Mouse (Mus musculus) limb, embryonic 10.5 days (tissue): Measurements from ENCODE around the gene Mustn1. TPM values are rescaled to one million over a fixed set of nuclear protein-coding genes. Genes with fewer than 3 reads are reported as not detected.

Source experiments
- DNase-seq: peaks from one replicate; pipeline ENCODE4 v3.0.0-alpha.2; 2017; ENCODE audit warnings: low spot score
- H3K27ac ChIP-seq: fragments of 300-500 bp; sonication (generic); 2 replicates; pipeline ENCODE4 v1.5.1; 2016; ENCODE audit warnings: mild to moderate bottlenecking
- H3K27me3 ChIP-seq: fragments of 300-500 bp; sonication (generic); 2 replicates; pipeline ENCODE4 v1.6.1; 2016; ENCODE audit warnings: low read depth, mild to moderate bottlenecking; ENCODE audit not compliant: poor library complexity, severe bottlenecking
- H3K36me3 ChIP-seq: fragments of 300-500 bp; sonication (generic); 2 replicates; pipeline ENCODE4 v1.6.1; 2016; ENCODE audit warnings: mild to moderate bottlenecking, moderate library complexity
- H3K4me1 ChIP-seq: fragments of 300-500 bp; sonication (generic); 2 replicates; pipeline ENCODE4 v1.6.1; 2016
- H3K4me3 ChIP-seq: fragments of 300-500 bp; sonication (generic); 2 replicates; pipeline ENCODE4 v1.5.1; 2016; ENCODE audit warnings: mild to moderate bottlenecking, moderate library complexity
- H3K9me3 ChIP-seq: fragments of 300-500 bp; sonication (generic); replicated peaks from 2 replicates; pipeline ENCODE4 v1.6.1; 2016; ENCODE audit warnings: mild to moderate bottlenecking
- WGBS: fragments of 180-500 bp; shearing (Covaris S2); methylation state at CpG from one replicate; pipeline ENCODE4 v1.1.7; 2016; 5-methylcytosine and 5-hydroxymethylcytosine counted together
- polyA plus RNA-seq: library from polyadenylated mRNA; unstranded; fragments of >200 nt; fragmentation: Nextera tagmentation; extraction: Ambion mirVana; gene quantifications from 2 replicates; pipeline ENCODE4 v1.2.1, GENCODE M21; 2016

The Mustn1 gene
- polyA plus RNA-seq, 1 experiment from 2014 or later: 0.30 TPM

- Histone ChIP-seq H3K4me3 (no peak within 1 kb of the TSS), H3K27ac (no peak within 1 kb of the TSS), H3K36me3 (no peaks in the 10 kb centered on the region), H3K4me1 (peaks cover 8% of the 10 kb centered on the region), H3K27me3 (no peaks in the 10 kb centered on the region), H3K9me3 (no peaks in the 10 kb centered on the region)
- no peak for DNase-seq
- 85% methylated on average over 3 of the region's 3 CpGs for WGBS
These were observed 7.2 kb downstream of the Mustn1 start, which contains the start of gene Itih4 for GRCm38 (mm10) chr14:30886204-30886603. Gene Itih4 (plus strand): TSS chr14:30886476.

- H3K27ac ChIP-seq: no peak overlapping the region
- no peaks in the 10 kb centered on the region for H3K36me3 ChIP-seq
- 26% methylated on average over 9 of the region's 9 CpGs for WGBS
- H3K4me3 ChIP-seq: no peak overlapping the region
- H3K9me3 ChIP-seq: no peaks in the 10 kb centered on the region
- no peaks in the 10 kb centered on the region for H3K27me3 ChIP-seq
- peaks cover 8% of the 10 kb centered on the region for H3K4me1 ChIP-seq
- no peak for DNase-seq
These were observed 9.3 kb downstream of the Mustn1 start for GRCm38 (mm10) chr14:30888271-30888732.

- Histone ChIP-seq H3K4me1 (peaks cover 22% of the 10 kb centered on the region), H3K27me3 (no peaks in the 10 kb centered on the region), H3K9me3 (no peaks in the 10 kb centered on the region), H3K27ac (no peak overlapping the region), H3K36me3 (no peaks in the 10 kb centered on the region), H3K4me3 (no peak overlapping the region)
- DNase-seq: no peak
- WGBS: 76% methylated on average over 3 of the region's 3 CpGs
These were observed 21.0 kb downstream of the Mustn1 start for GRCm38 (mm10) chr14:30899972-30900371.

GRCm38 (mm10) chr14:30902628-30903027, 23.6 kb downstream of the Mustn1 start:
- DNase-seq: no peak
- H3K4me1 ChIP-seq: no peaks in the 10 kb centered on the region
- H3K4me3 ChIP-seq: no peak overlapping the region
- no peak overlapping the region for H3K27ac ChIP-seq
- no peaks in the 10 kb centered on the region for H3K36me3 ChIP-seq
- no peaks in the 10 kb centered on the region for H3K9me3 ChIP-seq
- no peaks in the 10 kb centered on the region for H3K27me3 ChIP-seq
- 90% methylated on average over 5 of the region's 5 CpGs for WGBS

GRCm38 (mm10) chr14:30903036-30903435, 24.0 kb downstream of the Mustn1 start:
- no peaks in the 10 kb centered on the region for H3K27me3 ChIP-seq
- no peaks in the 10 kb centered on the region for H3K4me1 ChIP-seq
- H3K9me3 ChIP-seq: no peaks in the 10 kb centered on the region
- no peak for DNase-seq
- H3K27ac ChIP-seq: no peak overlapping the region
- H3K4me3 ChIP-seq: no peak overlapping the region
- WGBS: 72% methylated on average over 3 of the region's 3 CpGs
- no peaks in the 10 kb centered on the region for H3K36me3 ChIP-seq

- Histone ChIP-seq H3K4me3 (no peak overlapping the region), H3K27ac (no peak overlapping the region), H3K4me1 (no peaks in the 10 kb centered on the region), H3K36me3 (no peaks in the 10 kb centered on the region), H3K9me3 (no peaks in the 10 kb centered on the region), H3K27me3 (no peaks in the 10 kb centered on the region)
- DNase-seq: no peak
- WGBS: 89% methylated on average over 8 of the region's 8 CpGs
These were observed 25.3 kb downstream of the Mustn1 start for GRCm38 (mm10) chr14:30904307-30904706.

- Histone ChIP-seq H3K27me3 (no peaks in the 10 kb centered on the region), H3K4me3 (no peak overlapping the region), H3K4me1 (no peaks in the 10 kb centered on the region), H3K36me3 (no peaks in the 10 kb centered on the region), H3K9me3 (no peaks in the 10 kb centered on the region), H3K27ac (no peak overlapping the region)
- WGBS: 87% methylated on average over 6 of the region's 6 CpGs
- DNase-seq: no peak
These were observed 27.0 kb downstream of the Mustn1 start for GRCm38 (mm10) chr14:30906001-30906400.

GRCm38 (mm10) chr14:30907814-30908265, 28.8 kb downstream of the Mustn1 start:
- Histone ChIP-seq H3K27ac (no peak overlapping the region), H3K36me3 (no peaks in the 10 kb centered on the region), H3K9me3 (no peaks in the 10 kb centered on the region), H3K4me3 (no peak overlapping the region), H3K4me1 (no peaks in the 10 kb centered on the region), H3K27me3 (no peaks in the 10 kb centered on the region)
- DNase-seq: no peak
- 81% methylated on average over 3 of the region's 3 CpGs for WGBS

GRCm38 (mm10) chr14:30911141-30911540, 32.1 kb downstream of the Mustn1 start:
- no peak overlapping the region for H3K4me3 ChIP-seq
- H3K27me3 ChIP-seq: no peaks in the 10 kb centered on the region
- WGBS: 92% methylated on average over 8 of the region's 8 CpGs
- no peaks in the 10 kb centered on the region for H3K9me3 ChIP-seq
- H3K36me3 ChIP-seq: no peaks in the 10 kb centered on the region
- no peak overlapping the region for H3K27ac ChIP-seq
- no peak for DNase-seq
- H3K4me1 ChIP-seq: no peaks in the 10 kb centered on the region

GRCm38 (mm10) chr14:30912641-30913040, 33.6 kb downstream of the Mustn1 start:
- Histone ChIP-seq H3K27ac (no peak overlapping the region), H3K4me3 (no peak overlapping the region), H3K4me1 (no peaks in the 10 kb centered on the region), H3K9me3 (no peaks in the 10 kb centered on the region), H3K36me3 (no peaks in the 10 kb centered on the region), H3K27me3 (no peaks in the 10 kb centered on the region)
- DNase-seq: no peak
- WGBS: 82% methylated on average over 8 of the region's 8 CpGs

GRCm38 (mm10) chr14:30913404-30913803, 34.4 kb downstream of the Mustn1 start:
- DNase-seq: no peak
- H3K4me1 ChIP-seq: no peaks in the 10 kb centered on the region
- WGBS: 90% methylated on average over 5 of the region's 5 CpGs
- no peaks in the 10 kb centered on the region for H3K9me3 ChIP-seq
- H3K36me3 ChIP-seq: no peaks in the 10 kb centered on the region
- no peak overlapping the region for H3K27ac ChIP-seq
- H3K27me3 ChIP-seq: no peaks in the 10 kb centered on the region
- H3K4me3 ChIP-seq: no peak overlapping the region

GRCm38 (mm10) chr14:30916516-30916915, 37.5 kb downstream of the Mustn1 start:
- no peak for DNase-seq
- Histone ChIP-seq H3K27me3 (no peaks in the 10 kb centered on the region), H3K27ac (no peak overlapping the region), H3K36me3 (no peaks in the 10 kb centered on the region), H3K9me3 (no peaks in the 10 kb centered on the region), H3K4me3 (no peak overlapping the region), H3K4me1 (no peaks in the 10 kb centered on the region)
- 94% methylated on average over 1 of the region's 1 CpGs for whole genome bisulfite sequencing

GRCm38 (mm10) chr14:30922053-30922670, 43.2 kb downstream of the Mustn1 start:
- H3K9me3 ChIP-seq: no peaks in the 10 kb centered on the region
- H3K27ac ChIP-seq: no peak overlapping the region
- H3K36me3 ChIP-seq: no peaks in the 10 kb centered on the region
- no peak overlapping the region for H3K4me3 ChIP-seq
- WGBS: 67% methylated on average over 8 of the region's 8 CpGs
- DNase-seq: no peak
- H3K4me1 ChIP-seq: no peaks in the 10 kb centered on the region
- H3K27me3 ChIP-seq: no peaks in the 10 kb centered on the region
